Mouse (Mus musculus): ENCODE measurements at regions not wholly inside any gene's neighbourhood (a gene's known extent, or its start where the extent isn't known, plus 50 kb on each side); places are given as distances from the start of the nearest gene placed in this dataset.
A peak's percentile ranks its signal among the peaks of the same experiment; 100 is the strongest.
"Not testable (repeated sequence)": the region's sequence is repeated elsewhere in the genome, so short reads cannot be mapped to it uniquely, and the experiment has no call there.

DNA sequence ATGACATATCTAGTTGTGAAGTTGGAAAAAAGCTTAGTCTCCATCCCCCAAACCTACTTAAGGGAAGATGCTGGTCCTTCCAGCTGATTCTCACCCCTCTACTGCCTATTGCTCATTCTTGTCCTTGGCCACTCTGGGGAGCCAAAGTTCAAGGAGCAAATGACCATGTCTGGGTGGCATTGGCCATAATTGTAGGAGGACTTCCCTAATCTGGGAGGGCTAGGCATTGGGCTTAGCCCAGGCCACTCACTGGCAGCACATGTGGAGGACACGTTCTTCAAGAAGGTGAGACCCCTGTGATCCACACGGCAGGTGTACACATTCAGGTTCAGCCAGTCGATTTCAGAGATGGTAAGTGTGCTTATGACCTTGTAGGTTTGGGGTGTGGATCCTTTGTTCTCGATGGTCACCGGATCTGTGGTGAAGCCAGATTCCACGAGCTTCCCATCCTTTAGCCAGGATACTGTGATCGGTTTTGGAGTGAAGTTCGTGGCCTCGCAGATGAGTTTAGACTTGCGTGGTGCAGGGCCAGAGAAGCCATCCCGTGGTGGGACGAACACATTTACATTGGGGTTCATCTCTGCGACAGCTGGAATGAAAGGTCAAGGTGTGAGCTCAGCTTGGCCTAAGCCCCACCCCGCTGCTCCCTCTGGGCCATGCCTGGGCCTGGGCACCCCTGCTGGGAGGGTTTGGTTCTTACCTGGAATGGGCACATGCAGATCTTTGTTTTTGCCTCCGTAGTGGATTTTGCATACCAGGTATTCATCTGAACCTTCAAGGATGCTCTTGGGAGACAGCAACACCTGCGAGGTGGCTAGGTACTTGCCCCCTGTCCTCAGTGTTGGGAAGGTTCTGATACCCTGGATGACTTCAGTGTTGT is 67.4 kb upstream of the Adam6b start:
- DNase-seq: no peak
- intact Hi-C loops (cut with DNase I): no loop called here

DNA sequence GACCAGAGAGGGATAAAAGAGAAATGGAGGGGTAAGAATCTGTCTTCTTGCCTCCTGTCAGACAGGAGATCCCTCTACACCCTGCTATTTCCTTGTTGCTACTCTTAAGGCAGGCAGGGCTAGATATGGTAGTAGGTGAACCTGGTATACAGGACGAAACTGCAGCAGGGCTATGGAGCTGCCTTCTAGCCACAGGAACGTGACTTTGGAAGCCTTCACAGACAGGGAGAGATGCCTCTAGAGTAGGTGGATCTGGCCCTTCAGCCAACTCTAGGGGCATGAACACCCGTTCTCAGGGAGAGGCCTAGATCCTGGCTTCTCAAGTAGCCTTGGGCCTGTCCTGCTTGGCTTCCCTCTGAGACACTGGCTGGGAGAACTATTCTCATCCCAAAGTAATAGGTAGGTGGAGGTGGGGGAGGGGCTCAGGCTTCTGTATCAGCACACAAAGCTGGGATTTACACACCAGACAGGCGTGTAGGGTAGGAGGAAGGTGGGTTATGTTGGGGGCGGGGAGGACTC is 66.5 kb upstream of the Adam6b start:
- intact Hi-C loops (cut with DNase I): no loop called here
- no peak for DNase-seq

DNA sequence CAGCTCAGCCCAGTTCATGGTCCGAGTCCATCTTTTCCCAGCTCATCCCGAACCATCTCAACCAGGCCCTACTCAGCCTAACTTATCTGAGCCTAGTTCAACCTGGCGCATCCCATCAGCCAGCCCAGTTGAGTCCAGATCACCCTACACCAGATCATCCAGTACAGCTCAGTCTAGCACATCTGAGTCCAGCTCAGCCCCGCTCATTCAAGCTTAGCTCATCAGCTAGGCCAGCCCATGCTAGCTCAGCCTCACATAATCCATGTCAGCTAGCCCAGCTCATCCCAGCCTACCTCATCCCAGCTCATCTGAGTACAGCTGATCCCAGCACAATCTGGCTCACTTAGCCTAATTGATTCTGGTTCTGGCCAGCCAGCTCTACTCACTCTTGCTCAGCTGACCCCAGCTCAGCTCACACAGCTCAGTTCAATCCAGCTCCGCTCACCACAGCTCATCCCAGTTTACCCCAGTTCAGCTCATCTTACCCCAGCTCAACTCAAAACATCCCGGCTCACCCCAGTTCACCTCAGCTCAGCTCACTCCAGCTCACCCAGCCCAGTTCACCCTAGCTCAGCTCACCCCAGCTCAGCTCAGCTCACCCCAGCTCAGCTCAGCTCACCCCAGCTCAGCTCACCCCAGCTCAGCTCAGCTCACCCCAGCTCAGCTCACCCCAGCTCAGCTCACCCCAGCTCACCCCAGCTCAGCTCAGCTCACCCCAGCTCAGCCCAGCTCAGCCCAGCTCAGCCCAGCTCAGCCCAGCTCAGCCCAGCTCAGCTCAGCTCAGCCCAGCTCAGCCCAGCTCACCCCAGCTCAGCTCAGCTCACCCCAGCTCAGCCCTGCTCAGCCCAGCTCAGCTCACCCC is 65.3 kb upstream of the Adam6b start:
- intact Hi-C loops (cut with DNase I): no loop called here
- DNase-seq: no peak

DNA sequence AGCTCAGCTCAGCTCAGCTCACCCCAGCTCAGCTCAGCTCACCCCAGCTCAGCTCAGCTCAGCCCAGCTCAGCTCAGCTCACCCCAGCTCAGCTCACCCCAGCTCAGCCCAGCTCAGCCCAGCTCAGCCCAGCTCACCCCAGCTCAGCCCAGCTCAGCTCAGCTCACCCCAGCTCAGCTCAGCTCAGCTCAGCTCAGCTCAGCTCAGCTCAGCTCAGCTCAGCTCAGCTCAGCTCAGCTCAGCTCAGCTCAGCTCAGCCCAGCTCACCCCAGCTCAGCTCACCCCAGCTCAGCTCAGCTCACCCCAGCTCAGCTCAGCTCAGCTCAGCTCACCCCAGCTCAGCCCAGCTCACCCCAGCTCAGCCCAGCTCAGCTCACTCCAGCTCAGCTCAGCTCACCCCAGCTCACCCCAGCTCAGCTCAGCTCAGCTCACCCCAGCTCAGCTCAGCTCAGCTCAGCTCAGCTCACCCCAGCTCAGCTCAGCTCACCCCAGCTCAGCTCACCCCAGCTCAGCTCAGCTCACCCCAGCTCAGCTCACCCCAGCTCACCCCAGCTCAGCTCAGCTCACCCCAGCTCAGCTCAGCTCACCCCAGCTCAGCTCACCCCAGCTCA is 64.6 kb upstream of the Adam6b start:
- DNase-seq; intact Hi-C loops (cut with DNase I): not testable (repeated sequence)

DNA sequence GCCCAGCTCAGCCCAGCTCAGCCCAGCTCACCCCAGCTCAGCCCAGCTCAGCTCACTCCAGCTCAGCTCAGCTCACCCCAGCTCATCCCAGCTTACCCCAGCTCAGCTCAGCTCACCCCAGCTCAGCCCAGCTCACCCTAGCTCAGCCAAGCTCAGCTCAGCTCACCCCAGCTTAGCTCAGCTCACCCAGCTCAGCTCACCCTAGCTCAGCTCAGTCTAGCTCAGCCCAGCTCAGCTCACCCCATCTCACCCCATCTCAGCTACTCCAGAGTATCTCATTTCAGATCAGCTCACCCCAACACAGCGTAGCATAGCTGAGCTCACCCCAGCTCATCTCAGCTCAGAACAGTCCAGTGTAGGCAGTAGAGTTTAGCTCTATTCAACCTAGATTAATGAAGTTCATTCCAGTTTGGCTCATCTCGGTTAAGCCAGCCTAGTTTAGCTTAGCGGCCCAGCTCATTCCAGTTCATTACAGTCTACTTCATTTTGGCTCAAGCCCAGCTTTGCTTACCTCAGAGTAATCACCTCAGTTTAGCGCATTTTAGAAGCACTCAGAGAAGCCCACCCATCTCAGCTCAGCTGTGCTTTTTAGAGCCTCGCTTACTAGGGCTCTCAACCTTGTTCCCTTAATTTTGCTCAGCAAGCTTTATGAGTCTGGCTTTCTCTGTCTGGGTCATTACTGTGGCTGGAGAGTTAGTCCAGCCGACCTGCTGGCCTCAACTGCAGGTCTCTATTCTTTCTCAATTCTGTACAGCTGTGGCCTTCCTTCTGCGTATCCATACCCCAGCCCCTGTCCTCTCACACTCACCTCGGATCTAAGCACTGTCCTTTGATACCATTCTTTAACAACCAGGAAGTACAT is 63.9 kb upstream of the Adam6b start:
- no peak for DNase-seq
- intact Hi-C loops (cut with DNase I): no loop called here

DNA sequence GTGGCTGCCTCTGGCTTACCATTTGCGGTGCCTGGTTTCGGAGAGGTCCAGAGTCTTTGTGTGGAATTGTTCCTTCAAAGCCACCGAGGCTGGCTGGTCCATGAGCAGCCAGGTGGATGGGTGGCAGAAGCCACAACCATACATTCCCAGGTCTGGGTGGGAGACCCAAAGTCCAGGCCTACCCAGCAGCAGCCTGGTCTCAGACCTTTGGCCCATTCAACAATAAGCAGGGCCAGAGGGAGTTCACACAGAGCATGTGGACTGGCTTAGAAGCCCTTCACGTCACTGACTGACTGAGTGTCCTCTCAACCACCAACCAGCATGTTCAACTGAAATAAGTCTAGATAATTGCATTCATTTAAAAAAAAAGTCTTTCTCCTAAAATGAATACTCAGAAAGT is 62.7 kb upstream of the Adam6b start:
- DNase-seq: no peak
- intact Hi-C loops (cut with DNase I): no loop called here

DNA sequence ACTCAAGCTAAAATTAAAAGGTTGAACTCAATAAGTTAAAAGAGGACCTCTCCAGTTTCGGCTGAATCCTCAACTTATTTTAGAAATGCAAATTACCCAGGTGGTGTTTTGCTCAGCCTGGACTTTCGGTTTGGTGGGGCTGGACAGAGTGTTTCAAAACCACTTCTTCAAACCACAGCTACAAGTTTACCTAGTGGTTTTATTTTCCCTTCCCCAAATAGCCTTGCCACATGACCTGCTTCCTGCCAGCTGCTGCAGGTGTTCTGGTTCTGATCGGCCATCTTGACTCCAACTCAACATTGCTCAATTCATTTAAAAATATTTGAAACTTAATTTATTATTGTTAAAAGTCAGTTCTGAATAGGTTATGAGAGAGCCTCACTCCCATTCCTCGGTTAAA is 62.0 kb upstream of the Adam6b start:
- intact Hi-C loops (cut with DNase I): no loop called here

DNA sequence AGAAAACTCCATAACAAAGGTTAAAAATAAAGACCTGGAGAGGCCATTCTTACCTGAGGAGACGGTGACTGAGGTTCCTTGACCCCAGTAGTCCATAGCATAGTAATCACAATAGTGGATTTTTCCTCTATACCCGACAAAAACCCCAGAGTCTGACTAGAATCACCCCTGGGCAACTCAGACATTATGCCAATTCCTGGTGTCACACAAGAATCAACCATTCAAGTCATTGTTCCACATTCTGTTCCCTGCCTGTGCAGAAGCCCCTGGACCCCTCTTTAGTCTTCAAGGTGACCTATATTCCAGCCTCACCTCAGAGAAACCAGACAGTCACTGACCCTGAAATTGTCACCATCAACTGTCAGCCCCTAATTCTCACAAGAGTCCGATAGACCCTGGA is 60.9 kb upstream of the Adam6b start:
- DNase-seq: no peak
- intact Hi-C loops (cut with DNase I): no loop called here

More for the DNA sequence above, 62.0 kb upstream of the Adam6b start:
- peak in 1 of 2 experiments; percentile 17 for DNase-seq

DNA sequence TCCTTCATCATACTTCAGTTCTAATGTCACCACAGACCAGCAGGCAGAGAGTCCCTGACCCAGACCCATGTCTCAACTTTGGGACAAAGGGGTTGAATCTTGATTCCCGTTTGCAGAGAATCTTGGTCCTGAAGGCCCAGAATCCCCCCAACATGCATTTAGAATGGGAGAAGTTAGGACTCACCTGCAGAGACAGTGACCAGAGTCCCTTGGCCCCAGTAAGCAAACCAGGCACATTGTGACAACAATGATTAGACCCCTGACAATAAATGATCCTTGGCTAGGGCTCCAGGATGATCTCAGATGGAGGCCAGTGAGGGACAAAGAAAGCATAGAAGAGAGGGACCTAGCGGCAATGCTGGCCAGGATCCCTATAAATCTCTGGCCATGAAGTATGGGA is 60.4 kb upstream of the Adam6b start:
- intact Hi-C loops (cut with DNase I): no loop called here

DNA sequence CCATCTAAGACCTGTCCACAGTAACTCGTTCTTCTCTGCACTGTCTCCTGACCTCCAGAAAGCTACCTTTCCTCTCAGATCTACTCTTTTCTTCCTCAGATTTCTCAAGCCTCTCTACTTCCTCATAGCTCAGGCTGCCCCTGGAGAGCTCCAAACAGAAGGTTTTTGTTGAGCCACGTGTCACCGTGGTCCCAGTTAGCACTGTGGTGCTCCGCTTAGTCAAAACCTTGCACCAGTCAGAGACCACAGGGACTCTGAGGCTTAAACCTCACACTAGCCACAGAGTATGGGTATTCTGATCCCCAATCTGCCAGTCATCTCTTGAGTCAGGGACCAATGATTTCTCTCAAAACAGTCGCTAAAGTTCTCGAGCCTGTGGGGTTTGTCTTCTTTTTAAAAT is 59.0 kb upstream of the Adam6b start:
- intact Hi-C loops (cut with DNase I): no loop called here
- DNase-seq: no peak

More for the DNA sequence above, 60.4 kb upstream of the Adam6b start:
- no peak for DNase-seq

Small RNA genes lying in the stretch of these regions (microRNA-seq; reads per million reads assigned to microRNA genes)
- 0 reads per million in 2 experiments for gene Gm22175
- 0 reads per million in 2 experiments for gene Gm24022
- 0 reads per million in 2 experiments for gene Gm25747

All from heart, postnatal 10 days (tissue).